Mouse (Mus musculus): ENCODE data around the gene Plod1. TPM values are rescaled to one million over a fixed set of nuclear protein-coding genes. Genes with fewer than 3 reads are reported as not detected.
A peak's percentile ranks its signal among the peaks of the same experiment; 100 is the strongest.
"Not testable (repeated sequence)": the region's sequence is repeated elsewhere in the genome, so short reads cannot be mapped to it uniquely, and the experiment has no call there.

Gene Plod1
- polyA plus RNA-seq, 1 experiment from 2014 or later = 82.8 TPM

DNA sequence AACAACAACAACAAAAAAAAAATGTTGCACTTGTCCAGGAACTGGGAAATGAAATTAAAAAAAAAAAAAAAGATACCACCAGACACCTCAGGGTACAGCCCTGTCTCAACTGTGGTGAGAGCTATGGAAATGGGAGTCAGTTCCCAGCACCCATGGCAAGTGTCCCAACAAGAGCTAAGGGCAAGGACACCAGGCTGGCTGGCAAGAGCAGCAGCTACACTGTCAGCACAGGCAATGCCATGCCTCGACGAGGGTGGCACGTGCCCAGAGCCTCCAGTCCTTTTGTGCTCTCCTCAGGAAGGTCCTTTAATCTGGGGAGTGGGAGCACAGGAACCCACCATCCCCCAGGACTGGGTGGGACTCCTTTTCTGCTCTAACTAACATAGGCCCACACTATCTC is 52.4 kb downstream of the Plod1 start:
- Histone ChIP-seq H3K4me2 (replicated peaks) (no peak overlapping the region), H3K4me3 (no peak overlapping the region), H3K27me3 (no peaks in the 10 kb centered on the region), H3K4me1 (no peaks in the 10 kb centered on the region), H3K9me3 (no peaks in the 10 kb centered on the region), H3K27ac (no peak overlapping the region), H3K9ac (no peak overlapping the region), H3K36me3 (peaks cover 94% of the 10 kb centered on the region)
- ATAC-seq (ENCODE audit: low FRiP score, low read depth) = no peak
- 89% methylated on average over 3 of the region's 3 CpGs for WGBS

DNA sequence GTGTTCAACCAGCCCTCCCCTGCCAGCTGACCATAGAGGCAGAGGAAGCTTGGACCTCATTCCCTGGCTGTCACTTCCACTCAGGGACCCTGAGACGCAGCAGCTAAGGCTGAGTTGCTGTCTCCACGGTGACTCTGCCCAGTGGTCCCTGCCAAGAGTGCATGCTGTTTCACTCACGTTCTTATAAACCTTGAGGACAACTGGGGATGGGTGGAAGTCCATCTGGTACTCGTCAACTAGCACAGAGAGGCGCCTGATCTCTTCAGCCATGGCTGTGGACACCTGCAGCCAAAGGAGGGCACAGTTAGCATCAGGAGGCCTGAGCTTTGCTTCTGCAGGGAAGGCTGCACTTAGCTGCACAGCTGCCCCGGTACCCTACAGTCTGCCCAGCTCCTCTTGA is 53.5 kb downstream of the Plod1 start:
- no peak overlapping the region for H3K4me3 ChIP-seq
- no peaks in the 10 kb centered on the region for H3K4me1 ChIP-seq
- 76% methylated on average over 6 of the region's 6 CpGs for WGBS
- no peaks in the 10 kb centered on the region for H3K27me3 ChIP-seq
- ATAC-seq (ENCODE audit: low FRiP score, low read depth) = no peak
- H3K36me3 ChIP-seq = peaks cover 95% of the 10 kb centered on the region
- no peaks in the 10 kb centered on the region for H3K9me3 ChIP-seq
- no peak overlapping the region for H3K9ac ChIP-seq
- H3K27ac ChIP-seq = no peak overlapping the region
- no peak overlapping the region for H3K4me2 ChIP-seq (replicated peaks)

DNA sequence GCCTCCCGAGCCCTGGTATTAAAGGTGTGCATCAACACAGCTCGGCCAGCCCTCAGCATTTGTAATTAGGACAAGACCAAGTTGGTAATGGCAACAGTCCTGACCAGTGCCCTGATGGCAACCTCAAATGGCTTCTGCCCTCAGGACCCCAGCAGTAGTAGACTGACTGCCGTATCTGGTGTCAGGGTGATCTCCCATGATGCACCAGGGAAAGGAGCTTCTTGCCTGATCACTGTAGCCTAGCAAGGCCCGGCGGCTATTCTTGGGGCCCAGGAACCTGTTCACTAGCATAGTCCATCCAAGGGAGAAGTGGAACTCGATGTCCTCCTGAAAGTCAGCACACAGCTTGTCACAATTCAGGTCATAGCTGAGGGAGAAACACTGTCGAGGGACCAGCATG is 54.8 kb downstream of the Plod1 start:
- H3K4me3 ChIP-seq = no peak overlapping the region
- H3K4me2 ChIP-seq (replicated peaks) = no peak overlapping the region
- H3K9me3 ChIP-seq = no peaks in the 10 kb centered on the region
- no peaks in the 10 kb centered on the region for H3K27me3 ChIP-seq
- 93% methylated on average over 7 of the region's 7 CpGs for WGBS
- H3K36me3 ChIP-seq = peaks cover 92% of the 10 kb centered on the region
- no peak for ATAC-seq (ENCODE audit: low FRiP score, low read depth)
- no peaks in the 10 kb centered on the region for H3K4me1 ChIP-seq
- no peak overlapping the region for H3K9ac ChIP-seq
- H3K27ac ChIP-seq = no peak overlapping the region

DNA sequence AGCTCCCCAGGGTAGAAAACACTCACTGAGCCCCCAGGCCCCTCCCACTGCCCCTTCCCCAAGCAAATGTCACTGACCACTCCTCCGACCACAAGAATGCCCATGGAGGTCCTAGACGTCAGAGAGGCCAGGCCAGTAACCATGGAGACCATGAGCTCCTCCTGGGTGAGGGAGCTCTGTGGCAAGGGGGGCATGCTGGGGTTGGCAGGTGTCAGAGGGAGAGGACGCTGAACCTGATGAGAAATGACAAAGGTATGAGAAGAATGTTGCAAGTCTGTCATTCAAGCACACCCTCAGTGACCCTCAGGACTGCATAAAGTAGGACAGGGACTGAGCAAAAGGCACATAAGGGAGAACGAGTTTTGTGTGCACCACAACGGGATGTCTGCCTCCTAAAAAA is 56.7 kb downstream of the Plod1 start:
- Histone ChIP-seq H3K9ac (no peak overlapping the region), H3K27ac (no peak overlapping the region), H3K36me3 (peaks cover 92% of the 10 kb centered on the region), H3K27me3 (no peaks in the 10 kb centered on the region), H3K4me2 (replicated peaks) (no peak overlapping the region), H3K4me1 (no peaks in the 10 kb centered on the region), H3K4me3 (no peak overlapping the region), H3K9me3 (no peaks in the 10 kb centered on the region)
- no peak for ATAC-seq (ENCODE audit: low FRiP score, low read depth)
- WGBS = 68% methylated on average over 5 of the region's 5 CpGs

DNA sequence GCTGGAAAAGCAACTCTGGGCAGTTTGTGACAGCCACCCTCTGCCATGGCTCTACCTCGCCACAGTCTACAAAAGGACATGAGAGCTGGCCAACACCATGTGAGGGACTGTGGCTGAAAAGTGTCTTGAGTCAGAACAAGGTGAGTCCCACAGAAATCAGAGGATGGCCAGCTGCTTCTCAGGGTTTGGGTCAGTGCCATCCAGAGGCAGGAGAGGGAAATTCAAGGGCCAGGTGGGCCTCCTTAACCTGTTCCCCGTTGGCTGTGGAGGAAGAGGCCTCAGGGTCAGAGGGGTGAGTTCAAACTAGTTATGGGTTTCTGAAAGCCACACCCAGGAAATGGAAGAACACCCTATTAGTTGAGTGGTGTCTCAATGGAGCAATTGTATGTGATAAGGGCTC is 57.1 kb downstream of the Plod1 start:
- Histone ChIP-seq H3K4me2 (replicated peaks) (no peak overlapping the region), H3K9ac (no peak overlapping the region), H3K9me3 (no peaks in the 10 kb centered on the region), H3K4me3 (no peak overlapping the region), H3K27me3 (no peaks in the 10 kb centered on the region), H3K27ac (no peak overlapping the region), H3K36me3 (peaks cover 93% of the 10 kb centered on the region), H3K4me1 (no peaks in the 10 kb centered on the region)
- WGBS = 83% methylated on average over 2 of the region's 2 CpGs
- no peak for ATAC-seq (ENCODE audit: low FRiP score, low read depth)

DNA sequence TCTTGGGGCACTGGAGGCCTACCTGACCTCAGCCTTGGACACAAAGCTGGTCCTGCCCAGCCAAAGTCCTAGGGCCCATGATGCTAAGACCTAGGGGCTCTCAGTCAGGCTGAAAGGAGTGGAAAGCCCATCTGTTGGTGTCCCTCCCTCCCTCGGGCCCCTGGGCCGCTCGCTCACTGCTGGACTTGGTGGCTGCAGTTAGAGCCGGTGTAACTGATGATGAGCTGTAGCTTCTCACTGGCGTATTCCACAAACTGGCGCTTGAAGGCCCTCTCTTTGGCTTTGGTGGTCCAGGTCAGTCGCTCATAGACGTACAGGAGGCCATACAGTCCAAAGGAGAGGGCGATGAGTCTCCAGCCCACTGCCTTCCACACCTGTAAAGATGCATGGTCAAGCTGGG is 58.0 kb downstream of the Plod1 start:
- Histone ChIP-seq H3K27ac (no peak overlapping the region), H3K27me3 (no peaks in the 10 kb centered on the region), H3K36me3 (peaks cover 94% of the 10 kb centered on the region), H3K9me3 (no peaks in the 10 kb centered on the region), H3K4me2 (replicated peaks) (no peak overlapping the region), H3K9ac (no peak overlapping the region), H3K4me1 (no peaks in the 10 kb centered on the region), H3K4me3 (no peak overlapping the region)
- ATAC-seq (ENCODE audit: low FRiP score, low read depth) = no peak
- WGBS = 97% methylated on average over 9 of the region's 9 CpGs

DNA sequence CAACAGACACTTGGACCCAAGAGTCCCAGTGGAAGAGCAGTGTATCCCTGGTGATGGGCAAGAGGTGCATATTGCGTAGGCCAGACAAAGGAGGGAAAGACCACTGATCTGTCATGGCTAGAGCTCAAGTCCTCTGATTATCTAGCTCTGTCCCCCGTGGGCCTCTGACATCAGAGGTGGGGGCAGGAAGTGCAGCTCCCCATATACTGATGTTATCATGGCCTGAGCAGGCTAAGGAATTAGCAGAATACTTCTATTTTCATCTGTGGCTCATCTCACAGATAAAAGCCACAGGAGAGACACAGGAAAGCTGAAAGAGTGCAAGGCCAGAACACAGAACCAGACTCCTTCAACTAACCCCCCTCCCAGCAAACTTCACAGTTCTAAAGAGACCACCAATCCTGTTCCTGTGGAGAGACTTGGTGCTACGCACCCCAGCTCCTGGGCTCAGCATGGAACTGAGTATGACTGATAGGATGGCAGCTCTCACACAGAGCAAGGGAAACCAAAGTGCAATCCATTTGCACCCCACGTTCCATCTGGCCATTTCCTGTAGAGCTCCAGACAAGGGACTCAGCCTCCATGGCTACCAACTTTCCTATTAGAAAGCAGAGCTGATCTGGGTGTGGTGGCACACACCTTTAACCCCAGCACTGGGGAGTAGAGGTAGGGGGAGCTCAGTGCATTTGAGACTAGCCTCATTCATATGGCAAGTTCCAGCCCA is 60.6 kb downstream of the Plod1 start:
- no peak overlapping the region for H3K27ac ChIP-seq
- no peak overlapping the region for H3K4me3 ChIP-seq
- no peak overlapping the region for H3K9ac ChIP-seq
- peaks cover 92% of the 10 kb centered on the region for H3K36me3 ChIP-seq
- ATAC-seq (ENCODE audit: low FRiP score, low read depth) = no peak
- no peaks in the 10 kb centered on the region for H3K27me3 ChIP-seq
- WGBS = 87% methylated on average over 4 of the region's 4 CpGs
- no peaks in the 10 kb centered on the region for H3K4me1 ChIP-seq
- H3K9me3 ChIP-seq = no peaks in the 10 kb centered on the region
- H3K4me2 ChIP-seq (replicated peaks) = no peak overlapping the region

DNA sequence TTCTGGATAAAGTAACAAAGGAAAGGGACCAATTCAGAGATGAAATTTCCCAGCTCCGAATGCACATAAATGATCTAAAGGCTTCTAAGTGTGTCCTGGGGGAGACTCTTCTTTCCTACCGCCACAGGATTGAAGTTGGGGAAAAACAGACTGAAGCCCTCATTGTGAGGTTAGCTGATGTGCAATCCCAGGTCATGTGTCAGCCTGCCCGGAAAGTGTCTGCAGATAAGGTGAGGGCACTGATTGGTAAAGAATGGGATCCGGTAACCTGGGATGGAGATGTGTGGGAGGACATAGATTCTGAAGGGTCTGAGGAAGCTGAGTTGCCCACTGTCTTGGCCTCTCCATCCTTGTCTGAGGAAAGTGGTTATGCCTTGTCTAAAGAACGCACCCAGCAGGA is 67.3 kb downstream of the Plod1 start:
- H3K36me3 ChIP-seq = peaks cover 48% of the 10 kb centered on the region
- 19% methylated on average over 5 of the region's 5 CpGs for WGBS

DNA sequence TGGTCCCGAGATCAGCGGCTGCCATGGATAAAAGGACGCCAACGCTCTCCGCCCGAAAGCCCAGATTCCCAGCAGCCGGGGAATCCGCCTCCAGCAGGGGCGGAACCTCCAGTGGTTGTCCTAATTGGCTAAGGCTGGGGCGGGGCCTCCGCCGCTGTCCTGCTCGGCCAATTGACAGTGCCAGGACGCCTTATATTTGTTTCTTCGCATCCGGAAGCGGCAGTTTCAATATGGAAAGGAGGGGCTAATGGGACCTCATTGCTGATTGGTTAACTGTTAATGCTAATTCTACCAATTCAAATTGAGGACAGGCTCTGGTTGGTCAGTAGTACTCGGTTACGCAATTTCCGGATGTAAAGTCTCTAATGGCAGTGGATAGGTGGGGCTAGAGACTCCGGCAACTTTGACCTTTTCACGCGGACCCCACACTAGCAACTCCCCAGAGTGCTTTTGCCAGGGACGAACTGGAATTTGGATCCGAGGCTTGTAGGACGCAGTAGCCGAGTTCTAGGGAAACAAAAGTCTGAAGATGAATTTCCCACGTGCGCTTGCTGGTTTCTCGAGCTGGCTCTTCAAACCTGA is 68.0 kb downstream of the Plod1 start, which contains the start of the genes Miip and Fv1:
TSS of gene Miip (minus strand) at position 367 of the 582 bp plus-strand sequence.
TSS of gene Fv1 (plus strand) at position 530 of the 582 bp plus-strand sequence.
- peaks cover 46% of the 10 kb centered on the region for H3K36me3 ChIP-seq
- under 1% methylated on average over 30 of the region's 30 CpGs for WGBS

More for the DNA sequence above, 67.3 kb downstream of the Plod1 start:
- ATAC-seq (ENCODE audit: low FRiP score, low read depth) = no peak
- H3K4me3 ChIP-seq = peak overlapping the region; percentile 63
- H3K27ac ChIP-seq = 0 out of 2 replicates have a peak overlapping the region, but pooled peaks have one; percentile 17
- peak overlapping the region; percentile 90 for H3K4me2 ChIP-seq (replicated peaks)
- peak overlapping the region; percentile 78 for H3K9ac ChIP-seq
- H3K9me3 ChIP-seq = no peaks in the 10 kb centered on the region; the same call in 1 of the 2 replicates
- peaks cover 23% of the 10 kb centered on the region for H3K4me1 ChIP-seq
- H3K27me3 ChIP-seq = no peaks in the 10 kb centered on the region

DNA sequence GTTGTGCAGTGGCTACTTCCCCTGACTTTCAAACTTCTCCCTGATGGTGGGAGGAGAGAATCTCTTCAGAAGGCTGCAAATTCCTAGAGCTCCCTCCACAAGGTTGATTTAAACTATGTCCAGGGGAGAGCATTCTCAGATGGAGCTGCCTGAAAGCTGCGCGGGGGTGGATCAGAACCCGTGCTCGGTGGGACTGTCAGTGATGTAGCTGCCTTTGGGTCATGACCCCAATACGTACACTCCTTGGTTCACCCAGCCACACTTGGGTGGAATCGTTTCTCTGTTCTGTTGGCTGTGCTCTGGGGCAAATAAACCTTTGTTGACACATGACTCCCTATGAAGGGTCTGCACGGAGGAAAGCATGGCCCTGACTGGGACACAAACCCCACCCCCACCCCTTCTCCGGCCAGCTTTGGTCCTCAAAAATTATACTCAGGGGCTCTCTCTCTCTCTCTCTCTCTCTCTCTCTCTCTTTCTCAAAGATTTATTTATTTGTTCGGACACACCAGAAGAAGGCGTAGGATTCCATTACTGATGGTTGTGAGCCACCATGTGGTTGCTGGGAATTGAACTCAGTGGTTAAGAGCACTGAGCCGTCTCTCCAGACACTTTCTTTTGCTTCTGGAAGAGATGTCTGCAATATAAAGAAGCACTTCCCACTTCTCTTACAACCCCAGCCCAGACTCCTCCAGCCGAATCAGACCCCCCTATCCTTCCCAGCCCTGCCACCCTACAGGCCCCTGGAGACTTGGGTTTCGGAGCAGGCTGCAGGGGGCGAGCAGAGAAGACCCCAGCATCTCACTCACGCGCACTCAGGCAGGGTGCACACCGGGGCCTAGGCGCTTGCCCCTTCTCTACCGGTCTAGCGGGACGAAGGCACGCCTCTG is 68.8 kb downstream of the Plod1 start:
- H3K4me3 ChIP-seq = peak overlapping the region; percentile 63
- peaks cover 23% of the 10 kb centered on the region for H3K4me1 ChIP-seq
- ATAC-seq (ENCODE audit: low FRiP score, low read depth) = peak; percentile 63; the same call in 1 of the 2 replicates
- peak overlapping the region; percentile 40; the same call in 1 of the 2 replicates for H3K27ac ChIP-seq
- H3K9me3 ChIP-seq = no peaks in the 10 kb centered on the region; the same call in 1 of the 2 replicates
- WGBS = 5% methylated on average over 22 of the region's 22 CpGs
- peak overlapping the region; percentile 76 for H3K9ac ChIP-seq
- H3K36me3 ChIP-seq = peaks cover 46% of the 10 kb centered on the region
- H3K4me2 ChIP-seq (replicated peaks) = peak overlapping the region; percentile 66
- no peaks in the 10 kb centered on the region for H3K27me3 ChIP-seq

More for the DNA sequence above, 68.0 kb downstream of the Plod1 start, which contains the start of the genes Miip and Fv1:
- ATAC-seq (ENCODE audit: low FRiP score, low read depth) = peak; percentile 98
- Histone ChIP-seq H3K27ac (peak within 1 kb of the TSS; percentile 40; the same call in 1 of the 2 replicates), H3K27me3 (no peaks in the 10 kb centered on the region), H3K9ac (peak within 1 kb of the TSS; percentile 78), H3K4me1 (peaks cover 23% of the 10 kb centered on the region), H3K4me3 (peak within 1 kb of the TSS; percentile 63), H3K9me3 (no peaks in the 10 kb centered on the region; the same call in 1 of the 2 replicates), H3K4me2 (replicated peaks) (peak within 1 kb of the TSS; percentile 90)

DNA sequence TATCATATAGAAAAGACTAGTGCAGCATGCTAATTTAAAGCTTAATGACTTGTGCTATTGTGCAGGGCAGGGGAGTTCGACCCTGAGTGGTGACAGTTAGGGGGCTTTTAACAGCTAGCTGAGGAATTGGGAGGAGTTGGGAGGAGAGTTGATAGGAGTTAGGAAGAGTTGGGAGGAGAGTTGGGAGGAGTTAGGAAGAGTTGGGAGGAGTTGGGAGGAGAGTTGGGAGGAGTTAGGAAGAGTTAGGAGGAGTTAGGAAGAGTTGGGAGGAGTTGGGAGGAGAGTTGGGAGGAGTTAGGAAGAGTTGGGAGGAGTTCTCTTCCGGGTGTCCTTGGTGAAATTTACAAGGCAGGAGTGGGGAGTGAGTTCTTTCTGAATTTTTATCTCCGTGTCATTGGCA is 69.8 kb downstream of the Plod1 start:
- Histone ChIP-seq H3K4me1 (peaks cover 23% of the 10 kb centered on the region), H3K4me3 (peak overlapping the region; percentile 63; the same call in 1 of the 2 replicates), H3K4me2 (replicated peaks) (peak overlapping the region; percentile 66), H3K36me3 (peaks cover 46% of the 10 kb centered on the region)
- not testable (repeated sequence) for H3K9ac ChIP-seq; H3K27ac ChIP-seq; H3K9me3 ChIP-seq; ATAC-seq (ENCODE audit: low FRiP score, low read depth); H3K27me3 ChIP-seq
- WGBS = 38% methylated on average over 3 of the region's 3 CpGs

DNA sequence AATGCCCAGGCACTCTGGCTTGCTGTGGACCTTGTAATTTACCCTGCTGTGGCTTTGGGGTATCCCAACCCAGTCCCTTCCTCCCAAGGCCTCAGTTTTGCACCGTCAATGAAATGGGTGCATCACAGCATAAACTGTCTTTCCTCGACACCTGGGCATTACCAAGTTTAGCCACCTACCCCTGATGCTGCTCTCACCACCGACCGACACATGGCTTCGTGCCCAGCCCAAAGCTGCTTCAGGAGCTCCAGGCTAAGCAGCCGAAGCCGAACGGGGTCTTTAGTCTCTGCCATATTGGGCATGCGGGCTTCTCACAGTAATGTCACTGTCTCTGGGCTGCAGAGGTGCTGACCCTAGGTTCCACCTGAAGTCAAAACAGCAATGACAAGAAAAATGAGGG is 70.5 kb downstream of the Plod1 start:
- 96% methylated on average over 9 of the region's 9 CpGs for WGBS
- Histone ChIP-seq H3K9ac (no peak overlapping the region), H3K27ac (no peak overlapping the region), H3K36me3 (peaks cover 49% of the 10 kb centered on the region), H3K4me3 (no peak overlapping the region), H3K27me3 (no peaks in the 10 kb centered on the region), H3K9me3 (no peaks in the 10 kb centered on the region; the same call in 1 of the 2 replicates), H3K4me2 (replicated peaks) (no peak overlapping the region), H3K4me1 (peaks cover 23% of the 10 kb centered on the region)
- no peak for ATAC-seq (ENCODE audit: low FRiP score, low read depth)
